Mouse (Mus musculus) c-Kit-positive CD71-positive TER-119-negative erythroid progenitor cells, embryonic 14.5 days (primary cell): ENCODE results near the gene Retreg3.
A peak's percentile ranks its signal among the peaks of the same experiment; 100 is the strongest.

Experiments used
- DNase-seq: peaks from one replicate; pipeline ENCODE4 v3.0.0-alpha.2; 2013; ENCODE audit warnings: low read depth

Gene Retreg3

GRCm38 (mm10) chr11:101078121-101078520, 41.6 kb downstream of the Retreg3 start, which contains the start of gene Hsd17b1:
Hsd17b1 (plus strand) TSS chr11:101078411.
- DNase-seq, result no peak

GRCm38 (mm10) chr11:101071810-101072428, 47.8 kb downstream of the Retreg3 start:
- no peak for DNase-seq

- no peak for DNase-seq
Observed at GRCm38 (mm10) chr11:101070987-101071386, 48.7 kb downstream of the Retreg3 start.

GRCm38 (mm10) chr11:101070189-101070527, 49.5 kb downstream of the Retreg3 start:
- no peak for DNase-seq

- peak; percentile 76 for DNase-seq
Observed at GRCm38 (mm10) chr11:101069391-101070188, 50.1 kb downstream of the Retreg3 start, which contains the start of gene Naglu. Naglu (plus strand) TSS chr11:101070012.

- DNase-seq, result peak; percentile 61
Observed at GRCm38 (mm10) chr11:101066549-101067412, 52.9 kb downstream of the Retreg3 start.

GRCm38 (mm10) chr11:101065002-101065401, 54.7 kb downstream of the Retreg3 start:
- DNase-seq, result no peak

GRCm38 (mm10) chr11:101064462-101064861, 55.2 kb downstream of the Retreg3 start:
- no peak for DNase-seq

- peak; percentile 81 for DNase-seq
Observed at GRCm38 (mm10) chr11:101063676-101064327, 55.9 kb downstream of the Retreg3 start.

GRCm38 (mm10) chr11:101062971-101063675, 56.6 kb downstream of the Retreg3 start:
- no peak for DNase-seq

- DNase-seq, result no peak
Observed at GRCm38 (mm10) chr11:101062165-101062884, 57.4 kb downstream of the Retreg3 start.

- no peak for DNase-seq
Observed at GRCm38 (mm10) chr11:101061049-101061448, 58.6 kb downstream of the Retreg3 start.

GRCm38 (mm10) chr11:101060126-101060525, 59.6 kb downstream of the Retreg3 start:
- no peak for DNase-seq

GRCm38 (mm10) chr11:101059473-101059872, 60.2 kb downstream of the Retreg3 start:
- DNase-seq, result no peak

GRCm38 (mm10) chr11:101058726-101059125, 61.0 kb downstream of the Retreg3 start:
- DNase-seq, result no peak

GRCm38 (mm10) chr11:101057860-101058259, 61.8 kb downstream of the Retreg3 start:
- peak; percentile 71 for DNase-seq

GRCm38 (mm10) chr11:101056885-101057284, 62.8 kb downstream of the Retreg3 start:
- DNase-seq, result no peak

GRCm38 (mm10) chr11:101055418-101055817, 64.3 kb downstream of the Retreg3 start:
- DNase-seq, result no peak

GRCm38 (mm10) chr11:101053974-101054373, 65.7 kb downstream of the Retreg3 start:
- DNase-seq, result no peak

GRCm38 (mm10) chr11:101052751-101053473, 66.8 kb downstream of the Retreg3 start:
- DNase-seq, result no peak
